Mouse (Mus musculus) embryonic facial prominence, embryonic 11.5 days (tissue): Measurements from ENCODE around the gene Enc1. TPM values are rescaled to one million over a fixed set of nuclear protein-coding genes. Genes with fewer than 3 reads are reported as not detected.

Experiments used
- ATAC-seq: fragments of 200-750 bp; cut with Nextera tagmentation; replicated peaks from 2 replicates; pipeline ENCODE4 v1.8.0; 2017; ENCODE audit warnings: low read depth; ENCODE audit not compliant: insufficient number of reproducible peaks, low FRiP score, low TSS enrichment
- DNase-seq: peaks from one replicate; pipeline ENCODE4 v3.0.0-alpha.2; 2015; ENCODE audit warnings: low spot score
- H3K27ac ChIP-seq: fragments of 300-500 bp; sonication (generic); replicated peaks from 2 replicates; pipeline ENCODE4 v1.5.1; 2014; ENCODE audit warnings: mild to moderate bottlenecking, low read depth, low read length, control low read depth
- H3K27me3 ChIP-seq: fragments of 300-500 bp; sonication (generic); 2 replicates; pipeline ENCODE4 v1.6.1; 2014; ENCODE audit warnings: mild to moderate bottlenecking, low read length, moderate library complexity, mixed read lengths; ENCODE audit not compliant: control insufficient read depth, insufficient read depth
- H3K36me3 ChIP-seq: fragments of 300-500 bp; sonication (generic); replicated peaks from 2 replicates; pipeline ENCODE4 v1.6.1; 2014; ENCODE audit warnings: low read depth, mild to moderate bottlenecking, low read length, moderate library complexity, mixed read lengths; ENCODE audit not compliant: control insufficient read depth, insufficient read depth
- H3K4me1 ChIP-seq: fragments of 300-500 bp; sonication (generic); 2 replicates; pipeline ENCODE4 v1.6.1; 2014; ENCODE audit warnings: low read length, mixed read lengths; ENCODE audit not compliant: control insufficient read depth, insufficient read depth
- H3K4me2 ChIP-seq: fragments of 300-500 bp; sonication (generic); 2 replicates; pipeline ENCODE4 v1.6.1; 2014; ENCODE audit warnings: low read depth, mild to moderate bottlenecking, control low read depth, low read length, moderate library complexity
- H3K4me3 ChIP-seq: fragments of 300-500 bp; sonication (generic); 2 replicates; pipeline ENCODE4 v1.5.1; 2014; ENCODE audit warnings: low read depth, low read length, control low read depth
- H3K9ac ChIP-seq: fragments of 300-500 bp; sonication (generic); replicated peaks from 2 replicates; pipeline ENCODE4 v1.6.1; 2014; ENCODE audit warnings: mild to moderate bottlenecking, control low read depth, low read length
- H3K9me3 ChIP-seq: fragments of 300-500 bp; sonication (generic); replicated peaks from 2 replicates; pipeline ENCODE4 v1.6.1; 2016; ENCODE audit warnings: mild to moderate bottlenecking, low read length, inconsistent platforms, mixed read lengths; ENCODE audit not compliant: control insufficient read depth
- WGBS: fragments of 180-500 bp; shearing (Covaris S2); extraction: QIAGEN DNeasy Blood & Tissue Kit; methylation state at CpG from one replicate; pipeline ENCODE4 v1.1.7; 2014; 5-methylcytosine and 5-hydroxymethylcytosine counted together
- polyA plus RNA-seq: library from polyadenylated mRNA; unstranded; fragments of >200 nt; fragmentation: Nextera tagmentation; extraction: Ambion mirVana; gene quantifications from 2 replicates; pipeline ENCODE4 v1.2.1, GENCODE M21; 2014

The Enc1 gene
- polyA plus RNA-seq, 1 experiment from 2014 or later = 8.3 TPM

GRCm38 (mm10) chr13:97216196-97216595 is 24.7 kb upstream of the Enc1 start:
- 72% methylated on average over 5 of the region's 5 CpGs for WGBS
- no peak for DNase-seq

GRCm38 (mm10) chr13:97220022-97220421 is 20.9 kb upstream of the Enc1 start:
- H3K4me2 ChIP-seq = no peak overlapping the region
- no peaks in the 10 kb centered on the region; the same call in 1 of the 2 replicates for H3K27me3 ChIP-seq
- H3K4me3 ChIP-seq = no peak overlapping the region
- no peak for DNase-seq
- WGBS = 93% methylated on average over 3 of the region's 3 CpGs
- no peaks in the 10 kb centered on the region for H3K9me3 ChIP-seq
- H3K4me1 ChIP-seq = no peaks in the 10 kb centered on the region
- H3K36me3 ChIP-seq = no peaks in the 10 kb centered on the region
- no peak overlapping the region for H3K27ac ChIP-seq
- H3K9ac ChIP-seq = no peak overlapping the region
- ATAC-seq = no peak

More at GRCm38 (mm10) chr13:97216196-97216595, 24.7 kb upstream of the Enc1 start:
- Histone ChIP-seq H3K36me3 (no peaks in the 10 kb centered on the region), H3K4me1 (no peaks in the 10 kb centered on the region), H3K27me3 (no peaks in the 10 kb centered on the region; the same call in 1 of the 2 replicates), H3K27ac (no peak overlapping the region), H3K9ac (no peak overlapping the region), H3K9me3 (no peaks in the 10 kb centered on the region), H3K4me2 (no peak overlapping the region), H3K4me3 (no peak overlapping the region)
- ATAC-seq = no peak

- no peak overlapping the region for H3K4me2 ChIP-seq
- H3K36me3 ChIP-seq = no peaks in the 10 kb centered on the region
These were observed 17.0 kb upstream of the Enc1 start for GRCm38 (mm10) chr13:97223856-97224255.

GRCm38 (mm10) chr13:97224341-97224982 is 16.4 kb upstream of the Enc1 start:
- Histone ChIP-seq H3K36me3 (no peaks in the 10 kb centered on the region), H3K27me3 (no peaks in the 10 kb centered on the region; the same call in 1 of the 2 replicates), H3K9ac (no peak overlapping the region), H3K27ac (no peak overlapping the region), H3K4me1 (no peaks in the 10 kb centered on the region), H3K4me3 (no peak overlapping the region), H3K4me2 (no peak overlapping the region), H3K9me3 (no peaks in the 10 kb centered on the region)
- ATAC-seq (no peak), DNase-seq (no peak)
- 72% methylated on average over 10 of the region's 10 CpGs for WGBS

More at GRCm38 (mm10) chr13:97223856-97224255, 17.0 kb upstream of the Enc1 start:
- Histone ChIP-seq H3K4me1 (no peaks in the 10 kb centered on the region), H3K4me3 (no peak overlapping the region), H3K9me3 (no peaks in the 10 kb centered on the region), H3K9ac (no peak overlapping the region), H3K27me3 (no peaks in the 10 kb centered on the region; the same call in 1 of the 2 replicates), H3K27ac (no peak overlapping the region)
- no peak for DNase-seq
- ATAC-seq = no peak
- 86% methylated on average over 8 of the region's 8 CpGs for WGBS

DNA sequence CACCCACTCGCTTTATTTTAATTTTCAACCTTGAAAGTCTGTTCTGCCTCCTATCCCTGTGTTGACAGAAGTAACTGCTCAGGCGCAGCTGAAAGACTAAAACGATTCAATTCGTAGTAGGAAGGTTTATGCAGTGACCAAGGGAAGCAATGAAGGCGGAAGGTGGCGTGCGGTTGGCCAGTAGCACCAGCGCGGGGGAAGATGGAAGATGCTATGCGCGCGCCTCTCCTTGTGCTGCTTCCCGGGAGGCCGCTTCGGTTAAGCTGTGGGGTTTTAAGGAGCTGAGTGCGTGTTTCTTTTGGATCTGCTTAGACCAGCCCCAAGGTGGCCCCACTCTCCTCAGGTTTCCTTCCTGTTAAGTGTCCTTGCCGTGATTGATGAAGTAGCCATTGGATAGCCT is 15.8 kb upstream of the Enc1 start:
- DNase-seq (no peak), ATAC-seq (no peak)
- Histone ChIP-seq H3K4me2 (no peak overlapping the region), H3K9ac (no peak overlapping the region), H3K27me3 (no peaks in the 10 kb centered on the region; the same call in 1 of the 2 replicates), H3K4me3 (no peak overlapping the region), H3K27ac (no peak overlapping the region), H3K4me1 (no peaks in the 10 kb centered on the region), H3K36me3 (no peaks in the 10 kb centered on the region), H3K9me3 (no peaks in the 10 kb centered on the region)
- 64% methylated on average over 17 of the region's 17 CpGs for WGBS

GRCm38 (mm10) chr13:97227795-97228194 is 13.1 kb upstream of the Enc1 start:
- no peaks in the 10 kb centered on the region for H3K36me3 ChIP-seq
- DNase-seq (no peak), ATAC-seq (no peak)
- WGBS = 88% methylated on average over 3 of the region's 3 CpGs
- H3K27me3 ChIP-seq = no peaks in the 10 kb centered on the region
- no peaks in the 10 kb centered on the region for H3K4me1 ChIP-seq
- no peak overlapping the region for H3K4me3 ChIP-seq
- H3K9me3 ChIP-seq = no peaks in the 10 kb centered on the region
- no peak overlapping the region for H3K9ac ChIP-seq
- no peak overlapping the region for H3K27ac ChIP-seq
- no peak overlapping the region for H3K4me2 ChIP-seq

- WGBS = 69% methylated on average over 3 of the region's 3 CpGs
- Histone ChIP-seq H3K4me3 (no peak overlapping the region), H3K27me3 (no peaks in the 10 kb centered on the region), H3K9me3 (no peaks in the 10 kb centered on the region), H3K4me1 (no peaks in the 10 kb centered on the region), H3K4me2 (no peak overlapping the region), H3K36me3 (no peaks in the 10 kb centered on the region), H3K27ac (no peak overlapping the region), H3K9ac (no peak overlapping the region)
- DNase-seq = no peak
- ATAC-seq = no peak
These were observed 10.8 kb upstream of the Enc1 start for GRCm38 (mm10) chr13:97230101-97230500.

- Histone ChIP-seq H3K27ac (no peak overlapping the region), H3K9ac (no peak overlapping the region), H3K4me2 (no peak overlapping the region), H3K27me3 (no peaks in the 10 kb centered on the region), H3K36me3 (no peaks in the 10 kb centered on the region), H3K9me3 (no peaks in the 10 kb centered on the region), H3K4me3 (no peak overlapping the region), H3K4me1 (no peaks in the 10 kb centered on the region)
- no peak for DNase-seq
- ATAC-seq = no peak
- 72% methylated on average over 2 of the region's 2 CpGs for WGBS
These were observed 7.8 kb upstream of the Enc1 start for GRCm38 (mm10) chr13:97233092-97233491.
